Mouse (Mus musculus) thymus, adult 2 months (tissue): ENCODE results near the gene Hsd3b5.

Source experiments
- CTCF ChIP-seq: fragments of 200-500 bp; IDR thresholded peaks from 2 replicates; pipeline ENCODE4 v1.5.1; 2012; ENCODE audit warnings: mild to moderate bottlenecking, control low read depth, low read length, moderate library complexity, borderline replicate concordance; ENCODE audit not compliant: control insufficient read depth, poor library complexity, insufficient read depth; ENCODE audit errors: extremely low read depth
- POLR2A ChIP-seq: fragments of 200-500 bp; IDR thresholded peaks from 2 replicates; pipeline ENCODE4 v1.6.1; 2012; ENCODE audit warnings: mild to moderate bottlenecking, low read length, control low read depth, moderate library complexity; ENCODE audit not compliant: control insufficient read depth, poor library complexity, insufficient read depth; ENCODE audit errors: extremely low read depth

GRCm38 (mm10) chr3:98635145-98635544 lies 5.1 kb upstream of the Hsd3b5 start:
- TF ChIP-seq POLR2A, result no peak
- no peak for TF ChIP-seq CTCF
